In the genomic region with DNA sequence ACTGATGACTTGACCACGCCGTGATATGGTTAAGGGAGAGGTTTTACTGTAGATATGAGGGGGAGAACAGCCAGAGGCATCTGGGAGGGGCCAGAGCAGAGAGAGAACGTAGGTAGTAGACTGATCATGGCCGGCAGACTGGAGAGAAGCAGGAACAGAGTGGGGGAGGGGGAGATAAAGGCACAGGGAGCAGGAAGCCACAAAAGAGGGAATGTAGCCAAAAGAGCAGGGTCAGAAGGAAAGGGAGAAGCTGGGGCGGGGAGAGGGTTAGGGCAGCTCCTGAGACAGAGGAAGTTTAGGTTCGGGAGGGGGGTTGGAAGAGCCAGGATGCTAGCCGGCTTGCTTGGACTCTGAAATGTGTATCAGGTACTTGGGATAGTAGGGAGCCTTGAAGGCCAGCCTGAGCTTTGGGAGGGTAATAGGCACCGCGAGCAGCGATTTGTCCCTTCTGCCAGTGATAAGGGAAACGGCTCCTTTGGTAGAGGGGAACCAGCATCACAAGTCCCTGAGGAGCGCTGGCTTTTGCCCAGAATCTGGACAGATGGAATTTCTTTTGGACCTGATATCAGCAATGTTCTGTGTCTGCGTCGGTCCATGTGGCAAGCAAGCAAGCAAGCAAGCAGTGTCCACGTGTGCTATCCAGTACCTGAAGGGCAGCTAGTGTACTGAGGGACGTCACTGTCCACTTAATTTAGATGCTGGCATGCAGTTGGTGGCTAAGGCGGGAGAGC, we compare ENCODE assay signal across 8 mouse cellular contexts. TPM values are rescaled to one million over a fixed set of nuclear protein-coding genes. Genes with fewer than 3 reads are reported as not detected.
A peak's percentile ranks its signal among the peaks of the same experiment; 100 is the strongest.
DNase-seq lines count a peak whose midpoint lies in the region; ATAC-seq and TF ChIP-seq lines count a peak whose summit lies in the region.

No protein-coding gene starts in this region.

- in situ Hi-C loops in ES-E14 (cut with MboI; ENCODE audit: low sequenced_read_pairs in 2 of 2, unreplicated experiment in 2 of 2), result no loop called here

- no peaks in the 10 kb centered on the region for H3K9me3 ChIP-seq in ES-E14 (ENCODE audit: control insufficient read depth, insufficient read depth, low read depth, low read length)
- no peaks in the 10 kb centered on the region for H3K9me3 ChIP-seq in heart, embryonic 11.5 days (replicated peaks; ENCODE audit: control insufficient read depth, low read length)
- no peaks in the 10 kb centered on the region for H3K9me3 ChIP-seq in kidney, embryonic 14.5 days (ENCODE audit: control insufficient read depth, low read length)
- H3K9me3 ChIP-seq in stomach, embryonic 14.5 days (ENCODE audit: control insufficient read depth, low read depth, low read length), result no peaks in the 10 kb centered on the region

- no peaks in the 10 kb centered on the region for H3K27me3 ChIP-seq in heart, embryonic 11.5 days (ENCODE audit: control insufficient read depth, insufficient read depth, low read length)
- H3K27me3 ChIP-seq in kidney, embryonic 14.5 days (ENCODE audit: control insufficient read depth, insufficient read depth, low read length), result no peaks in the 10 kb centered on the region
- H3K27me3 ChIP-seq in stomach, embryonic 14.5 days (ENCODE audit: control insufficient read depth, insufficient read depth, low read length), result no peaks in the 10 kb centered on the region

- peaks cover 15 to 27% of the 10 kb centered on the region in 2 experiments for H3K4me1 ChIP-seq in ES-E14 (ENCODE audit: control insufficient read depth in 2 of 2, insufficient read depth in 2 of 2, low read length in 2 of 2, poor library complexity in 1 of 2)
- peaks cover 24% of the 10 kb centered on the region for H3K4me1 ChIP-seq in heart, embryonic 11.5 days (ENCODE audit: control insufficient read depth, insufficient read depth, low read length)
- peaks cover 34% of the 10 kb centered on the region for H3K4me1 ChIP-seq in kidney, embryonic 14.5 days (ENCODE audit: control insufficient read depth, insufficient read depth, low read length)
- H3K4me1 ChIP-seq in stomach, embryonic 14.5 days (ENCODE audit: control insufficient read depth, insufficient read depth, low read length), result peaks cover 24% of the 10 kb centered on the region

- DNase-seq in ES-E14 (ENCODE audit: low read depth, low spot score), result no peak
- DNase-seq in brain, embryonic 14.5 days (ENCODE audit: low read depth), result peak; percentile 54
- DNase-seq in lung, postnatal 14 days, result peak; percentile 22
- DNase-seq in frontal cortex, postnatal 14 days (ENCODE audit: low spot score in 2 of 2), result no peak
- no peak for DNase-seq in right cerebral cortex, adult 2 months (ENCODE audit: low spot score in 2 of 2)

- H3K36me3 ChIP-seq in ES-E14 (ENCODE audit: control insufficient read depth, insufficient read depth, low read length, poor library complexity, severe bottlenecking), result no peaks in the 10 kb centered on the region
- no peaks in the 10 kb centered on the region for H3K36me3 ChIP-seq in heart, embryonic 11.5 days (ENCODE audit: control insufficient read depth, insufficient read depth, low read length)
- H3K36me3 ChIP-seq in kidney, embryonic 14.5 days (ENCODE audit: control insufficient read depth, insufficient read depth, low read length), result no peaks in the 10 kb centered on the region
- no peaks in the 10 kb centered on the region for H3K36me3 ChIP-seq in stomach, embryonic 14.5 days (ENCODE audit: control insufficient read depth, insufficient read depth, low read length)

- H3K9ac ChIP-seq in ES-E14 (ENCODE audit: insufficient read depth, low read depth, low read length, poor library complexity, severe bottlenecking), result peak overlapping the region; percentile 63
- peak overlapping the region; percentile 69 for H3K9ac ChIP-seq in heart, embryonic 11.5 days (ENCODE audit: low read depth, low read length)
- H3K9ac ChIP-seq in kidney, embryonic 14.5 days (ENCODE audit: low read depth, low read length), result peak overlapping the region; percentile 40; the same call in 1 of the 2 replicates
- H3K9ac ChIP-seq in stomach, embryonic 14.5 days (replicated peaks; ENCODE audit: low read depth, low read length), result peak overlapping the region; percentile 14; the same call in 1 of the 2 replicates

- peak; percentile 78 for ATAC-seq in heart, embryonic 11.5 days (replicated peaks; ENCODE audit: insufficient number of reproducible peaks, low FRiP score, low TSS enrichment)
- ATAC-seq in kidney, embryonic 14.5 days (ENCODE audit: low FRiP score, low TSS enrichment), result peak; percentile 48
- ATAC-seq in stomach, embryonic 14.5 days (ENCODE audit: insufficient number of reproducible peaks, insufficient read depth, low FRiP score, low read depth), result peak; percentile 73

- peak overlapping the region; percentile 75 for H3K4me2 ChIP-seq in heart, embryonic 11.5 days
- H3K4me2 ChIP-seq in kidney, embryonic 14.5 days (replicated peaks; ENCODE audit: low read depth, low read length), result peak overlapping the region; percentile 37
- peak overlapping the region; percentile 42 for H3K4me2 ChIP-seq in stomach, embryonic 14.5 days (replicated peaks; ENCODE audit: low read depth, low read length)

- WGBS in heart, embryonic 11.5 days (ENCODE audit: insufficient replicate concordance), result 12% methylated on average over 17 of the region's 17 CpGs
- WGBS in kidney, embryonic 14.5 days, result 22% methylated on average over 17 of the region's 17 CpGs
- 24% methylated on average over 17 of the region's 17 CpGs for WGBS in stomach, embryonic 14.5 days

- no peak for TF ChIP-seq POLR2A in brain, embryonic 14.5 days (IDR thresholded peaks at IDR 0.05; ENCODE audit: borderline replicate concordance, extremely low read depth, insufficient read depth, insufficient read length, poor library complexity, severe bottlenecking)

- peak overlapping the region; percentile 53 to 59 for H3K4me3 ChIP-seq in ES-E14 (ENCODE audit: insufficient read depth in 1 of 2, low read depth in 1 of 2, low read length in 2 of 2, poor library complexity in 1 of 2, severe bottlenecking in 1 of 2)
- H3K4me3 ChIP-seq in heart, embryonic 11.5 days (ENCODE audit: low read depth, low read length), result peak overlapping the region; percentile 36
- 0 out of 2 replicates have a peak overlapping the region, but pooled peaks have one; percentile 7 for H3K4me3 ChIP-seq in kidney, embryonic 14.5 days (ENCODE audit: low read length)
- H3K4me3 ChIP-seq in stomach, embryonic 14.5 days (ENCODE audit: low read depth, low read length), result no peak overlapping the region

- peak overlapping the region; percentile 85 for H3K27ac ChIP-seq in ES-E14 (ENCODE audit: insufficient read depth, low read depth, low read length, poor library complexity, severe bottlenecking)
- peak overlapping the region; percentile 78 for H3K27ac ChIP-seq in heart, embryonic 11.5 days (ENCODE audit: low read depth, low read length)
- H3K27ac ChIP-seq in kidney, embryonic 14.5 days (ENCODE audit: low read depth, low read length), result peak overlapping the region; percentile 85
- H3K27ac ChIP-seq in stomach, embryonic 14.5 days (ENCODE audit: low read length), result peak overlapping the region; percentile 16; the same call in 1 of the 2 replicates

- no peak for TF ChIP-seq CTCF in brain, embryonic 14.5 days (IDR thresholded peaks at IDR 0.05; ENCODE audit: borderline replicate concordance, extremely low read depth, insufficient read depth, insufficient read length)

TF ChIP-seq in ES-E14, 5 proteins besides CTCF, POLR2A, EP300 and RAD21:
- TF ChIP-seq CHD2 (IDR thresholded peaks at IDR 0.05; ENCODE audit: low read depth, low read length) (no peak), ZC3H11A (IDR thresholded peaks at IDR 0.05; ENCODE audit: borderline replicate concordance, low read depth, low read length) (no peak), HCFC1 (IDR thresholded peaks at IDR 0.05; ENCODE audit: borderline replicate concordance, insufficient read depth, low read length) (no peak), MAFK (IDR thresholded peaks at IDR 0.05; ENCODE audit: insufficient read depth, low read depth, low read length) (no peak), ZNF384 (IDR thresholded peaks at IDR 0.05; ENCODE audit: low read depth, low read length) (no peak)

RNA-seq across cellular contexts. Expression of a gene that starts 10.7 kb away (rescaled TPM):
- total RNA-seq in ES-E14 (2012; rRNA removed), result 104 and 139 TPM in 2 replicates
- polyA plus RNA-seq in brain, embryonic 14.5 days (2012; rRNA removed), result 246 and 257 TPM in 2 replicates
- polyA plus RNA-seq in heart, embryonic 11.5 days (2014; fragmentation: Nextera tagmentation; extraction: Ambion mirVana), result 202 and 217 TPM in 2 replicates
- polyA plus RNA-seq in kidney, embryonic 14.5 days (2014; fragmentation: Nextera tagmentation; extraction: Ambion mirVana), result 199 and 214 TPM in 2 replicates
- 187 and 189 TPM in 2 replicates for polyA plus RNA-seq in stomach, embryonic 14.5 days (2014; fragmentation: Nextera tagmentation; extraction: Ambion mirVana)

Comparison
In these comparisons a context has a peak if more than half of its experiments do, and no peak if none do; other contexts are left out.
1. DNase-seq: peak in brain, embryonic 14.5 days (single experiment) and lung, postnatal 14 days (single experiment); none in ES-E14 (single experiment), frontal cortex, postnatal 14 days (0 of 2) and right cerebral cortex, adult 2 months (0 of 2).
2. H3K27ac ChIP-seq: peak in every context shown above with its lines; median percentile 85 in ES-E14; 85 in kidney, embryonic 14.5 days; 78 in heart, embryonic 11.5 days; 16 in stomach, embryonic 14.5 days.
3. H3K9ac ChIP-seq: peak in every context shown above with its lines; median percentile 69 in heart, embryonic 11.5 days; 63 in ES-E14; 40 in kidney, embryonic 14.5 days; 14 in stomach, embryonic 14.5 days.
4. Peak in every context shown above with its lines, with median percentiles within 50 percentile points of each other: ATAC-seq and H3K4me2 ChIP-seq.